Mouse (Mus musculus) small intestine, adult 2 months (tissue): ENCODE measurements around the gene Tnk2. TPM values are rescaled to one million over a fixed set of nuclear protein-coding genes. Genes with fewer than 3 reads are reported as not detected.
A peak's percentile ranks its signal among the peaks of the same experiment; 100 is the strongest.

Source experiments
- H3K27ac ChIP-seq: fragments of 200-500 bp; 2 replicates; pipeline ENCODE4 v1.5.1; 2012; ENCODE audit warnings: low read depth, low read length, control low read depth, inconsistent platforms; ENCODE audit not compliant: insufficient read depth
- H3K27me3 ChIP-seq: fragments of 200-500 bp; 2 replicates; pipeline ENCODE4 v1.6.1; 2012; ENCODE audit warnings: mild to moderate bottlenecking, moderate library complexity, low read length, inconsistent platforms; ENCODE audit not compliant: control insufficient read depth, insufficient read depth
- H3K36me3 ChIP-seq: fragments of 200-500 bp; 2 replicates; pipeline ENCODE4 v1.6.1; 2012; ENCODE audit warnings: mild to moderate bottlenecking, low read length, control low read depth, inconsistent platforms; ENCODE audit not compliant: control insufficient read depth, insufficient read depth
- H3K4me1 ChIP-seq: fragments of 200-500 bp; 2 replicates; pipeline ENCODE4 v1.6.1; 2012; ENCODE audit warnings: low read length, inconsistent platforms, mixed read lengths; ENCODE audit not compliant: control insufficient read depth, insufficient read depth, insufficient read length
- H3K4me3 ChIP-seq: fragments of 200-500 bp; 2 replicates; pipeline ENCODE4 v1.5.1; 2012; ENCODE audit warnings: low read depth, mild to moderate bottlenecking, control low read depth, inconsistent platforms, low read length, moderate library complexity
- CTCF ChIP-seq: fragments of 200-500 bp; IDR thresholded peaks from 2 replicates; pipeline ENCODE4 v1.5.1; 2012; ENCODE audit warnings: low read depth, mild to moderate bottlenecking, control low read depth, inconsistent platforms, low read length, moderate library complexity, mixed read lengths; ENCODE audit not compliant: insufficient replicate concordance, insufficient read length; ENCODE audit errors: extremely low read depth
- POLR2A ChIP-seq: fragments of 200-500 bp; IDR thresholded peaks from 2 replicates; pipeline ENCODE4 v1.6.1; 2012; ENCODE audit warnings: low read depth, mild to moderate bottlenecking, control low read depth, inconsistent platforms, low read length, moderate library complexity
- WGBS: fragments of 180-500 bp; shearing (Covaris S2); methylation state at CpG from one replicate; pipeline ENCODE4 v1.1.7; 2018; 5-methylcytosine and 5-hydroxymethylcytosine counted together
- polyA plus RNA-seq: library from polyadenylated mRNA; depleted of rRNA; stranded (reverse); fragments of >200 nt; gene quantifications from 2 replicates; pipeline ENCODE4 v1.2.3, GENCODE M21; 2012

The Tnk2 gene
- polyA plus RNA-seq, 1 experiment = 57.5 TPM

- 21% methylated on average over 7 of the region's 7 CpGs for WGBS
- Histone ChIP-seq H3K27me3 (no peaks in the 10 kb centered on the region), H3K4me1 (no peaks in the 10 kb centered on the region), H3K4me3 (no peak overlapping the region), H3K36me3 (no peaks in the 10 kb centered on the region), H3K27ac (peak overlapping the region; percentile 61)
- TF ChIP-seq POLR2A (no peak), CTCF (no peak)
Measured at GRCm38 (mm10) chr16:32607562-32608343, 35.9 kb upstream of the Tnk2 start.

- TF ChIP-seq CTCF (no peak), POLR2A (no peak)
- Histone ChIP-seq H3K4me3 (peak overlapping the region; percentile 93), H3K27me3 (no peaks in the 10 kb centered on the region), H3K36me3 (no peaks in the 10 kb centered on the region), H3K27ac (peak overlapping the region; percentile 84), H3K4me1 (no peaks in the 10 kb centered on the region)
- 3% methylated on average over 8 of the region's 8 CpGs for WGBS
Measured at GRCm38 (mm10) chr16:32608344-32608711, 35.3 kb upstream of the Tnk2 start.

- Histone ChIP-seq H3K36me3 (no peaks in the 10 kb centered on the region), H3K4me1 (no peaks in the 10 kb centered on the region)
- WGBS = under 1% methylated on average over 73 of the region's 73 CpGs
Measured at GRCm38 (mm10) chr16:32608712-32609400, 34.8 kb upstream of the Tnk2 start, which contains the start of gene Tfrc. Tfrc (plus strand) TSS chr16:32608920.

GRCm38 (mm10) chr16:32609401-32609779 is 34.3 kb upstream of the Tnk2 start:
- no peaks in the 10 kb centered on the region for H3K27me3 ChIP-seq
- peak overlapping the region; percentile 62 for H3K27ac ChIP-seq
- H3K4me1 ChIP-seq = no peaks in the 10 kb centered on the region
- no peak for TF ChIP-seq CTCF
- no peak for TF ChIP-seq POLR2A
- peaks cover under 1% of the 10 kb centered on the region for H3K36me3 ChIP-seq
- under 1% methylated on average over 14 of the region's 14 CpGs for WGBS
- H3K4me3 ChIP-seq = peak overlapping the region; percentile 93

More at GRCm38 (mm10) chr16:32608712-32609400, 34.8 kb upstream of the Tnk2 start, which contains the start of gene Tfrc:
- Histone ChIP-seq H3K4me3 (peak within 1 kb of the TSS; percentile 93), H3K27ac (peak within 1 kb of the TSS; percentile 84), H3K27me3 (no peaks in the 10 kb centered on the region)
- TF ChIP-seq POLR2A (peak; percentile 100), CTCF (no peak)

- no peak overlapping the region for H3K27ac ChIP-seq
- 20% methylated on average over 5 of the region's 5 CpGs for WGBS
- H3K4me1 ChIP-seq = no peaks in the 10 kb centered on the region
- no peaks in the 10 kb centered on the region for H3K27me3 ChIP-seq
- peak overlapping the region; percentile 44 for H3K4me3 ChIP-seq
- H3K36me3 ChIP-seq = peaks cover 10% of the 10 kb centered on the region
- no peak for TF ChIP-seq CTCF
- no peak for TF ChIP-seq POLR2A
Measured at GRCm38 (mm10) chr16:32610460-32611255, 33.0 kb upstream of the Tnk2 start.

GRCm38 (mm10) chr16:32612052-32612451 is 31.6 kb upstream of the Tnk2 start:
- no peak for TF ChIP-seq POLR2A
- no peak for TF ChIP-seq CTCF
- Histone ChIP-seq H3K4me1 (no peaks in the 10 kb centered on the region), H3K27me3 (no peaks in the 10 kb centered on the region), H3K4me3 (no peak overlapping the region), H3K36me3 (peaks cover 17% of the 10 kb centered on the region), H3K27ac (no peak overlapping the region)
- 16% methylated on average over 1 of the region's 1 CpGs for WGBS

GRCm38 (mm10) chr16:32613269-32613834 is 30.3 kb upstream of the Tnk2 start:
- TF ChIP-seq POLR2A (no peak), CTCF (no peak)
- Histone ChIP-seq H3K4me1 (no peaks in the 10 kb centered on the region), H3K4me3 (no peak overlapping the region), H3K27me3 (no peaks in the 10 kb centered on the region), H3K27ac (no peak overlapping the region), H3K36me3 (peaks cover 22% of the 10 kb centered on the region)
- WGBS = 37% methylated on average over 3 of the region's 3 CpGs
